Mouse (Mus musculus): ENCODE measurements at regions not wholly inside any gene's neighbourhood (a gene's known extent, or its start where the extent isn't known, plus 50 kb on each side); places are given as distances from the start of the nearest gene placed in this dataset.

- TF ChIP-seq POLR2A (IDR thresholded peaks at IDR 0.05; ENCODE audit: insufficient read depth, low read length) (no peak), EP300 (IDR thresholded peaks at IDR 0.05; ENCODE audit: insufficient read depth, low read depth, low read length) (no peak), CTCF (IDR thresholded peaks at IDR 0.05; ENCODE audit: low read depth, low read length) (no peak)
Measured at GRCm38 (mm10) chr3:83708973-83709372, 57.1 kb upstream of the Sfrp2 start.

Data from ES-Bruce4 (cell line).